Mouse (Mus musculus): ENCODE measurements around the gene Snrpd3. TPM values are rescaled to one million over a fixed set of nuclear protein-coding genes. Genes with fewer than 3 reads are reported as not detected.
A peak's percentile ranks its signal among the peaks of the same experiment; 100 is the strongest.
"Not testable (repeated sequence)": the region's sequence is repeated elsewhere in the genome, so short reads cannot be mapped to it uniquely, and the experiment has no call there.

Gene Snrpd3
- 90.6 and 92.9 TPM in 2 replicates for polyA plus RNA-seq (2014; fragmentation: Nextera tagmentation; extraction: Ambion mirVana)

- peak within 1 kb of the TSS; percentile 92 for H3K9ac ChIP-seq (ENCODE audit: low read length)
- H3K4me1 ChIP-seq (ENCODE audit: control insufficient read depth in 2 of 2, insufficient read depth in 2 of 2, low read length in 2 of 2), result peaks cover 7 to 36% of the 10 kb centered on the region in 2 experiments; a peak in 3 of 4 replicates
- H3K27ac ChIP-seq (replicated peaks in 1 of 2; ENCODE audit: control insufficient read depth in 1 of 2, insufficient read depth in 1 of 2, low read depth in 2 of 2, low read length in 2 of 2), result peak within 1 kb of the TSS; percentile 98 to 99
- under 1% methylated on average over 48 of the region's 52 CpGs for WGBS
- H3K9me3 ChIP-seq (ENCODE audit: control insufficient read depth, low read length), result no peaks in the 10 kb centered on the region
- H3K4me3 ChIP-seq (ENCODE audit: control insufficient read depth in 1 of 2, insufficient read depth in 1 of 2, low read depth in 1 of 2, low read length in 2 of 2), result peak within 1 kb of the TSS; percentile 79 to 96
- peak within 1 kb of the TSS; percentile 71 for H3K4me2 ChIP-seq (ENCODE audit: low read length)
- H3K27me3 ChIP-seq (ENCODE audit: control insufficient read depth, insufficient read depth, low read length), result no peaks in the 10 kb centered on the region
- H3K36me3 ChIP-seq (ENCODE audit: control insufficient read depth, insufficient read depth, low read length), result peaks cover 32% of the 10 kb centered on the region
- ATAC-seq (ENCODE audit: insufficient number of reproducible peaks, insufficient read depth, low FRiP score, low read depth), result peak; percentile 96
These were observed at the start of gene Snrpd3 for GRCm38 (mm10) chr10:75517073-75517757. Snrpd3 (plus strand) TSS chr10:75517551.

- Histone ChIP-seq H3K9ac (ENCODE audit: low read length) (no peak overlapping the region), H3K4me3 (ENCODE audit: control insufficient read depth in 1 of 2, insufficient read depth in 1 of 2, low read depth in 1 of 2, low read length in 2 of 2) (no peak overlapping the region), H3K27ac (replicated peaks in 1 of 2; ENCODE audit: control insufficient read depth in 1 of 2, insufficient read depth in 1 of 2, low read depth in 2 of 2, low read length in 2 of 2) (no peak overlapping the region), H3K4me1 (ENCODE audit: control insufficient read depth in 2 of 2, insufficient read depth in 2 of 2, low read length in 2 of 2) (peaks cover 5 to 6% of the 10 kb centered on the region in 2 experiments; a peak in 2 of 4 replicates), H3K36me3 (ENCODE audit: control insufficient read depth, insufficient read depth, low read length) (no peaks in the 10 kb centered on the region), H3K9me3 (ENCODE audit: control insufficient read depth, low read length) (no peaks in the 10 kb centered on the region), H3K4me2 (ENCODE audit: low read length) (no peak overlapping the region), H3K27me3 (ENCODE audit: control insufficient read depth, insufficient read depth, low read length) (no peaks in the 10 kb centered on the region)
- 76% methylated on average over 8 of the region's 8 CpGs for WGBS
- ATAC-seq (ENCODE audit: insufficient number of reproducible peaks, insufficient read depth, low FRiP score, low read depth), result no peak
These were observed 43.9 kb upstream of the Snrpd3 start for GRCm38 (mm10) chr10:75473411-75473810.

GRCm38 (mm10) chr10:75474571-75474970 is 42.8 kb upstream of the Snrpd3 start:
- 31% methylated on average over 5 of the region's 5 CpGs for WGBS

GRCm38 (mm10) chr10:75475139-75475850 is 42.1 kb upstream of the Snrpd3 start:
- ATAC-seq (ENCODE audit: insufficient number of reproducible peaks, insufficient read depth, low FRiP score, low read depth); H3K9ac ChIP-seq (ENCODE audit: low read length); H3K9me3 ChIP-seq (ENCODE audit: control insufficient read depth, low read length); H3K27ac ChIP-seq (replicated peaks in 1 of 2; ENCODE audit: control insufficient read depth in 1 of 2, insufficient read depth in 1 of 2, low read depth in 2 of 2, low read length in 2 of 2); H3K4me1 ChIP-seq (ENCODE audit: control insufficient read depth in 2 of 2, insufficient read depth in 2 of 2, low read length in 2 of 2); H3K4me3 ChIP-seq (ENCODE audit: control insufficient read depth in 1 of 2, insufficient read depth in 1 of 2, low read depth in 1 of 2, low read length in 2 of 2); H3K4me2 ChIP-seq (ENCODE audit: low read length); H3K36me3 ChIP-seq (ENCODE audit: control insufficient read depth, insufficient read depth, low read length); H3K27me3 ChIP-seq (ENCODE audit: control insufficient read depth, insufficient read depth, low read length): not testable (repeated sequence)
- 19% methylated on average over 4 of the region's 6 CpGs for WGBS

More at GRCm38 (mm10) chr10:75474571-75474970, 42.8 kb upstream of the Snrpd3 start:
- no peaks in the 10 kb centered on the region for H3K9me3 ChIP-seq (ENCODE audit: control insufficient read depth, low read length)
- peaks cover 5 to 6% of the 10 kb centered on the region in 2 experiments; a peak in 2 of 4 replicates for H3K4me1 ChIP-seq (ENCODE audit: control insufficient read depth in 2 of 2, insufficient read depth in 2 of 2, low read length in 2 of 2)
- no peaks in the 10 kb centered on the region for H3K27me3 ChIP-seq (ENCODE audit: control insufficient read depth, insufficient read depth, low read length)
- no peak for ATAC-seq (ENCODE audit: insufficient number of reproducible peaks, insufficient read depth, low FRiP score, low read depth)
- H3K9ac ChIP-seq (ENCODE audit: low read length), result no peak overlapping the region
- H3K36me3 ChIP-seq (ENCODE audit: control insufficient read depth, insufficient read depth, low read length), result no peaks in the 10 kb centered on the region
- no peak overlapping the region for H3K4me3 ChIP-seq (ENCODE audit: control insufficient read depth in 1 of 2, insufficient read depth in 1 of 2, low read depth in 1 of 2, low read length in 2 of 2)
- no peak overlapping the region for H3K4me2 ChIP-seq (ENCODE audit: low read length)
- H3K27ac ChIP-seq (replicated peaks in 1 of 2; ENCODE audit: control insufficient read depth in 1 of 2, insufficient read depth in 1 of 2, low read depth in 2 of 2, low read length in 2 of 2), result no peak overlapping the region

GRCm38 (mm10) chr10:75477034-75477433 is 40.3 kb upstream of the Snrpd3 start:
- no peak overlapping the region for H3K4me2 ChIP-seq (ENCODE audit: low read length)
- H3K4me1 ChIP-seq (ENCODE audit: control insufficient read depth in 2 of 2, insufficient read depth in 2 of 2, low read length in 2 of 2), result peaks cover 6 to 8% of the 10 kb centered on the region in 2 experiments; a peak in 3 of 4 replicates
- no peaks in the 10 kb centered on the region for H3K27me3 ChIP-seq (ENCODE audit: control insufficient read depth, insufficient read depth, low read length)
- 77% methylated on average over 9 of the region's 9 CpGs for WGBS
- H3K9me3 ChIP-seq (ENCODE audit: control insufficient read depth, low read length), result no peaks in the 10 kb centered on the region
- no peak overlapping the region for H3K27ac ChIP-seq (replicated peaks in 1 of 2; ENCODE audit: control insufficient read depth in 1 of 2, insufficient read depth in 1 of 2, low read depth in 2 of 2, low read length in 2 of 2)
- ATAC-seq (ENCODE audit: insufficient number of reproducible peaks, insufficient read depth, low FRiP score, low read depth), result no peak
- H3K9ac ChIP-seq (ENCODE audit: low read length), result no peak overlapping the region
- no peaks in the 10 kb centered on the region for H3K36me3 ChIP-seq (ENCODE audit: control insufficient read depth, insufficient read depth, low read length)
- no peak overlapping the region for H3K4me3 ChIP-seq (ENCODE audit: control insufficient read depth in 1 of 2, insufficient read depth in 1 of 2, low read depth in 1 of 2, low read length in 2 of 2)

GRCm38 (mm10) chr10:75479955-75480354 is 37.4 kb upstream of the Snrpd3 start:
- H3K27me3 ChIP-seq (ENCODE audit: control insufficient read depth, insufficient read depth, low read length), result no peaks in the 10 kb centered on the region
- WGBS, result 79% methylated on average over 2 of the region's 2 CpGs

GRCm38 (mm10) chr10:75481703-75482102 is 35.6 kb upstream of the Snrpd3 start:
- ATAC-seq (ENCODE audit: insufficient number of reproducible peaks, insufficient read depth, low FRiP score, low read depth), result no peak
- H3K27ac ChIP-seq (replicated peaks in 1 of 2; ENCODE audit: control insufficient read depth in 1 of 2, insufficient read depth in 1 of 2, low read depth in 2 of 2, low read length in 2 of 2), result no peak overlapping the region
- no peaks in the 10 kb centered on the region for H3K36me3 ChIP-seq (ENCODE audit: control insufficient read depth, insufficient read depth, low read length)
- no peak overlapping the region for H3K9ac ChIP-seq (ENCODE audit: low read length)
- H3K4me1 ChIP-seq (ENCODE audit: control insufficient read depth in 2 of 2, insufficient read depth in 2 of 2, low read length in 2 of 2), result peaks cover 0 to 5% of the 10 kb centered on the region in 2 experiments; a peak in 1 of 4 replicates
- no peaks in the 10 kb centered on the region for H3K9me3 ChIP-seq (ENCODE audit: control insufficient read depth, low read length)
- WGBS, result 47% methylated on average over 4 of the region's 4 CpGs
- no peak overlapping the region for H3K4me2 ChIP-seq (ENCODE audit: low read length)
- H3K27me3 ChIP-seq (ENCODE audit: control insufficient read depth, insufficient read depth, low read length), result no peaks in the 10 kb centered on the region
- no peak overlapping the region for H3K4me3 ChIP-seq (ENCODE audit: control insufficient read depth in 1 of 2, insufficient read depth in 1 of 2, low read depth in 1 of 2, low read length in 2 of 2)

More at GRCm38 (mm10) chr10:75479955-75480354, 37.4 kb upstream of the Snrpd3 start:
- Histone ChIP-seq H3K4me2 (ENCODE audit: low read length) (no peak overlapping the region), H3K9ac (ENCODE audit: low read length) (no peak overlapping the region), H3K9me3 (ENCODE audit: control insufficient read depth, low read length) (no peaks in the 10 kb centered on the region), H3K4me3 (ENCODE audit: control insufficient read depth in 1 of 2, insufficient read depth in 1 of 2, low read depth in 1 of 2, low read length in 2 of 2) (no peak overlapping the region), H3K36me3 (ENCODE audit: control insufficient read depth, insufficient read depth, low read length) (no peaks in the 10 kb centered on the region), H3K4me1 (ENCODE audit: control insufficient read depth in 2 of 2, insufficient read depth in 2 of 2, low read length in 2 of 2) (peaks cover 1 to 7% of the 10 kb centered on the region in 2 experiments; a peak in 2 of 4 replicates), H3K27ac (replicated peaks in 1 of 2; ENCODE audit: control insufficient read depth in 1 of 2, insufficient read depth in 1 of 2, low read depth in 2 of 2, low read length in 2 of 2) (no peak overlapping the region)
- ATAC-seq (ENCODE audit: insufficient number of reproducible peaks, insufficient read depth, low FRiP score, low read depth), result no peak
